Mouse (Mus musculus): ENCODE data around the gene Mid1.

Mid1 gene

DNA sequence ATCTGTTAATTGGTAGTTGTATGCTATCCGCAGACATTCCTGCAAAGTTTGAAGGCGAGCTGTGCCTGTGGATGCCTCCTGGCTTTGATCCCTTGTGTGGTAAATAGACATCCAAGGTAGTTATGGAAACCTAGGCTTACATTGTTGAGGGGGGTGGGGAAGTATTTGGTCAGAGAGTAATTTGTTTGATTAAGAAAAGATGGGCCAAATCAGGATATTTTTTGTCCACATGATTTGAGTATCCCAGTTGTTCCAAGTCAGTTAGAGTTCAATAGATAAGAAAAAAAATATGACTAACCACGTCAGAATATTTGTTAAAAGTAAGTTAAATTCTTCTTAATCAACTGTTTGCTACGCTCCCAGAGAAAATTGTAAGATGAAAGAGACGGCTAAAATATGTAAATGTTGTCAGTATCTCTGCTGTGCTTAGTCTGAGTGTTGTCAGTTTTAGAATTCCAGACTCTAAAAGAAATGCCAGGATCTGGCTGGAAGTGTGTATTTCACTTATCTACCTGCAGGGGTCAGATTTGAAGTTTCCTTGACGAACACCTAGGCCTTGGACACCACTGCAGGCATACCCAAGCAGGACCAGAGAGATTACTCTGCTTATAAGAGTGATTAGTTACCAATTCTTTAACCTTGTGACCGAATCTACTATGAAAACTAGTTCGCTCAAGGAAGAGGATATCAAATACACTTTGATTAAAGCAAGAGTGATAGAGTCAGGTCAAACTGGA is 198.7 kb downstream of the Mid1 start:
- no peak for DNase-seq (ENCODE audit: low read depth, low spot score)

GRCm38 (mm10) chrX:169890541-169890940 is 205.5 kb downstream of the Mid1 start:
- no peak for DNase-seq (ENCODE audit: low read depth, low spot score)

GRCm38 (mm10) chrX:169892100-169892499 is 207.1 kb downstream of the Mid1 start:
- no peak for DNase-seq (ENCODE audit: low read depth, low spot score)

- no peak for DNase-seq (ENCODE audit: low read depth, low spot score)
These were observed 207.6 kb downstream of the Mid1 start for GRCm38 (mm10) chrX:169892631-169893030.

DNA sequence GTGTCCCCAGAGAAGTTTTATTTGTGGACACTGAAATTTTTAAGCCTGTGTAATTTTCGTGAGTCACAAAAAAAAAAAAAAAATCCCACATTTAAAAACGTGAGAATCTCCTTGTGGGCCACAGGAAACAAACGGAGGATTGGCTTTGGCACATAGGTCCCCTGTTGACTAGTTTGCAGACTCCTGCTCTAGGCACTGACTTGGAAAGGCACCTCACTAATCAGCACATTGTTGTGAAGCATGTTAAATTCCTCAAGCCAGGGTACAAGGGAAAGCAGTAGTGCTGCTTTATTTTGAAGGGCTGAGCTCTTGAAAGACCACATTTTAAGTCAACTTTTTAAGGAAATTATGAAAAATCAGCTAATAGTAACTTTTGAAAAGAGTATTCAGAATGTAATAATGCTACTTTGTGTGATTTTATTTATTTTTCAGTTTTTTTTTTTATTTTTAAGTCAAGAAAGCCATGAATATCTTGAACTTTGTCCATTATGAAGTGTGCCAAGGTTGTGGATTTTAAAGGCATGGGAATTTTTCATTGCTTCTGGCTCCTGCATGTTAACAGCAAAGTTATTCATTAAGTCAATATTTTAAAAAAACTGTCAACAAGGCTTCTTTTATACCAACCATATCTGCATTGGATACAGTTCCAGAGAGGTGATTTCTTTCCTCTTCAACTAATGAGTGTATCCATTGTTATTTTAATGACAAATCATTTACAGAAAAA is 214.4 kb downstream of the Mid1 start:
- no peak for DNase-seq (ENCODE audit: low read depth, low spot score)

DNA sequence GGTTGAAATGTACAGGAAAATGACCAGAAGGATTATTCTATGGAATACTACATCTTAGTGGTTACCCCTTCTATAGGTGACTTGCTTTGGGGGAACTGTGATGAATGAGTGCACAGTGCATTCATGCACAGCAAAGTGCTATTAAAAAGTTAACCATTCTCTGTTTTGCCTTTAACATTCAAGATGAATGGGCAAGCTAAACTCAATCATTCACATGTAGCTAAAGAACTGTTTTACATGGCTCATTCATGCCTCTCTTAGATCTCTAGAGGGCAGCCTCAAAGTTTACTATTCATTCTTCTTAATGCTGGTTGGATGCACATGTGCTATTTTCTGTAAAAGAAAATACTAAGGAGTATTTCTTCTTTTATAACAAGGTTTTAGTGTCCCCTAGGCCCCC is 217.9 kb downstream of the Mid1 start:
- no peak for DNase-seq (ENCODE audit: low read depth, low spot score)

DNA sequence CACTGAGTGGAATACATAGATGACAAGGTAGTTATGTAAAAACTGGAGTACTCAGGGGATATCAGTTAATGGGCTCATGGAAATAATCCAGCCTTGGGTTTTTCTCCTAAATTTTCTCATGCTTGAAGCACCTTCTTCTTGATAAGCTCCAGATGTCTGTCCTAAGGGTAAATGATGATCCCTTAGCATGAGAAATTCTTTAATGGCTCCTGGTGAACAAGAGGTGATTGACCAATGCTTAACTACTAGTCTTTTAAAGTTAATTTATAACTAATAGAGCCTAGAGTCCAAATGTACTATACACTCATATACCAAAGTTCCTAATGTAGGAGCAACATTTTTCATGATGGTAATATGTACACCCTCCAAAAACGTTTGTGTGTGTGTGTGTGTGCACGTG is 218.7 kb downstream of the Mid1 start:
- no peak for DNase-seq (ENCODE audit: low read depth, low spot score)

- peak; percentile 48 for DNase-seq (ENCODE audit: low read depth, low spot score)
These were observed 221.1 kb downstream of the Mid1 start for GRCm38 (mm10) chrX:169906054-169906508.

- no peak for DNase-seq (ENCODE audit: low read depth, low spot score)
These were observed 224.9 kb downstream of the Mid1 start for GRCm38 (mm10) chrX:169909898-169910297.

- no peak for DNase-seq (ENCODE audit: low read depth, low spot score)
These were observed 230.7 kb downstream of the Mid1 start for GRCm38 (mm10) chrX:169915738-169916137.

DNA sequence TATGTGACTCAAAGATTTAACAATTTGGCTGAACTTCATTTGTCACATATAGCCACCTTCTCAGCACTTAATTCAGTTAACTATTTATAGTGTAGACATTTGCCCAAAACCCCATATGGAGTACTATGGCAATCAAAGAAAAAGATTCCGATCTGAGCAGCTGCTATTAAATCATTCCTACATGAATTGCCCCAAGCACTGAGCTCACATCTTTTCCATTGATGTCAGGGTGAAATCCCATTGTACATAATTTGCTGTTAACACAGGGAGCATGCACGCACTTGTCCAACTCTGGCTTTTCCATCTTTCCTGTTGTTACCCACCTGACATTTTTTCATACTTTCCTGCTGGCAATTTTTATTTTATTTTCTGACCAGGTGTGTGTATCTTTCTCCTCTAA is 237.5 kb downstream of the Mid1 start:
- DNase-seq (ENCODE audit: low read depth, low spot score) = no peak

- DNase-seq (ENCODE audit: low read depth, low spot score) = no peak
These were observed 238.4 kb downstream of the Mid1 start for GRCm38 (mm10) chrX:169923417-169923816.

- no peak for DNase-seq (ENCODE audit: low read depth, low spot score)
These were observed 240.6 kb downstream of the Mid1 start for GRCm38 (mm10) chrX:169925600-169925999.

DNA sequence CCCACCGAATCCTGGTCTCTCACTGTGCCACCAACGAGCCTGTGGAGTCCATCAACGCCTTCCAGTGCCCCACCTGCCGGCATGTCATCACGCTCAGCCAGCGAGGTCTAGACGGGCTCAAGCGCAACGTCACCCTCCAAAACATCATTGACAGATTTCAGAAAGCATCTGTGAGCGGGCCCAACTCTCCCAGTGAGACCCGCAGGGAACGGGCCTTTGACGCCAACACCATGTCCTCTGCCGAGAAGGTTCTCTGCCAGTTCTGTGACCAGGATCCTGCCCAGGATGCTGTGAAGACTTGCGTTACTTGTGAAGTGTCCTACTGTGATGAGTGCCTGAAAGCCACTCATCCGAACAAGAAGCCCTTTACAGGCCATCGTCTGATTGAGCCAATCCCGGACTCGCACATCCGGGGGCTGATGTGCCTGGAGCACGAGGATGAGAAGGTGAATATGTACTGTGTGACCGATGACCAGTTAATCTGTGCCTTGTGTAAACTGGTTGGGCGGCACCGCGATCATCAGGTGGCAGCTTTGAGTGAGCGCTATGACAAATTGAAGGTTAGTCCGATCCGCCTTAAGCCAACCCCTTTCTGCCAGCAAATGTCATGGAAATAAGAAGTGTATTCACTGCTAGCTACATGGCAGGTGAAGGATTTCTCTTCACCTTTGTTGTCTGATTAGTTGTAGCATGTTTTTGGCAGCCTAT is 242.3 kb downstream of the Mid1 start:
- DNase-seq (ENCODE audit: low read depth, low spot score) = no peak

- no peak for DNase-seq (ENCODE audit: low read depth, low spot score)
These were observed 245.9 kb downstream of the Mid1 start for GRCm38 (mm10) chrX:169930868-169931267.

DNA sequence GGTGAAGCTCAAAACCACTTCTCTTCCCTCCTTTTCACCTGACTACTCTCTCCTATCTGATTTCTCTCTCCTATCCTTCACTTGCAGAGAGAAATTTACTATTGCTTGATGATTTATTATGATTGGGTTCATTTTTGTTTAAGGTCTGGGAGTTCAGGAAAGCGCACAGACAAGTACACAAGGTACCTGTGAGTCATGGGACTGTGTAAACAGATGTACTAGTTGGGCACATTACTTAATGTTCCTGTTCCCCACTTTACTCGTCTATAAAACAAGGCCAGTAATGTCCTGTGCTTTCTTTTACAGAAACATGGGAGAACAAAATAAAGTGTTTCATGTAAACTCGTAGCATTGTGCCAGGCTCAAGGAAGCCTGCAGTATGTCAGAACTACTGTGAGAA is 248.2 kb downstream of the Mid1 start:
- no peak for DNase-seq (ENCODE audit: low read depth, low spot score)

- no peak for DNase-seq (ENCODE audit: low read depth, low spot score)
These were observed 252.2 kb downstream of the Mid1 start for GRCm38 (mm10) chrX:169937119-169937719.

- no peak for DNase-seq (ENCODE audit: low read depth, low spot score)
These were observed 255.5 kb downstream of the Mid1 start for GRCm38 (mm10) chrX:169940531-169940930.

DNA sequence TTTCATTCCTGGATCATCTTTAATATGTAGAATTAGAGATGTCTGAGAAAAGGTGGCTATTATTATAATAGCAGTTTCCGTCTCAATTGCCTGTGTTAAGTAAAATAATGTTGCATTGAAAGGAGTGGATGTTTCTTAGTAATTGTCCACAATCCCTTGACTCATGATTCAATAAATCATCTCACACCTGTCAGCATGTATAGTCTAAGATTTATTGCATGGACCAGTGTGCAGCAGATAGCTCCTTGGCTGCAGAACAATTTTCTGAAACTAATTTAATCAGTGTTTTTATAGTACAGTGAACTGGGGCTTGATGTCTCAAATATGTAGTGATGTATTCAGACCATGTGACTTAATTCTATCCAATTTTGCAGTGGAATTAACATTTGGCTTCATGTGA is 265.6 kb downstream of the Mid1 start:
- DNase-seq (ENCODE audit: low read depth, low spot score) = no peak

DNA sequence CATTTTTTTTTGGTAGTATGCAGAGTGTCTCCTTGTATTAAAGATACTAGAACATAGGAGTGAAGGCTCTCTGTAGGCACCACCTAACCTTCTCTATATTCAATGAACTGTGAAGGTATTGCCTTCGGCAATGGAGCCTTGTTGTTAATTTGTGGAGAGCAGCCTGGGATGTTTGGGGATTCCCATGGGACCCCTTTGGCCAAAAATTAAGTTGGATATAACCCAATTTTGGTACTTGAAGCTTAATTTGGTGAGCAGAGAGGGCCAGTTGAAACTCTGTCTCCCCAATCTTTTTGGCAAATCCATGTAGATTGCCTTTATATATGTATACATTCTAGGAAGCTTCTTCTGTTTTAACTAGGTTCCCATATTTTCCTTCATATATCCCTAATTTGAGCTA is 284.3 kb downstream of the Mid1 start:
- no peak for DNase-seq (ENCODE audit: low read depth, low spot score)

- DNase-seq (ENCODE audit: low read depth, low spot score) = peak; percentile 41
These were observed 284.8 kb downstream of the Mid1 start for GRCm38 (mm10) chrX:169969765-169970164.

DNA sequence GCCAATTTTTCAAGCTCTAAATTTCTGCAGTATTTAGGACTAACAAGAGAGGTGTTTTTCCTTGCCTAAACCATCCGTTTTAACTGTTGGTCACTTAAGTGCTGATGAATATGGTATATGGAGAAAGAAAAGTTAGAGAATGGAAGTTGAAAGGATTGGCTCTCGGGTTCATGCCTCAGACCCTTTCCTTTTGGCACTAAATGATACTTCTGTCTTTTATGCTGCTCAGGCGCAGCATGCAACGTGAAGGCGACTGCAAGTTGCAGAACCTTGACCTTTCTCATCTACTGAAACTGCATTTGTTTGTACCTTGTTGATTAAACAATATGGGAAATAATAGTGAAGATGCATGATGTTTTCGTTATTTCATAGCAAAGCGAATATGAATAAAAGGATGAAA is 285.5 kb downstream of the Mid1 start:
- peak; percentile 37 for DNase-seq (ENCODE audit: low read depth, low spot score)
